Mouse (Mus musculus) liver, embryonic 15.5 days (tissue): ENCODE data around the gene Hist1h1c. TPM values are rescaled to one million over a fixed set of nuclear protein-coding genes. Genes with fewer than 3 reads are reported as not detected.

Experiments used
- ATAC-seq: fragments of 200-750 bp; cut with Nextera tagmentation; 2 replicates; pipeline ENCODE4 v1.8.0; 2017; ENCODE audit warnings: moderate number of reproducible peaks, mild to moderate bottlenecking, moderate library complexity; ENCODE audit not compliant: insufficient read depth
- H3K27ac ChIP-seq: fragments of 300-500 bp; sonication (generic); replicated peaks from 2 replicates; pipeline ENCODE4 v1.5.1; 2015; ENCODE audit warnings: mild to moderate bottlenecking, inconsistent platforms
- H3K27me3 ChIP-seq: fragments of 300-500 bp; sonication (generic); 2 replicates; pipeline ENCODE4 v1.6.1; 2015; ENCODE audit warnings: mild to moderate bottlenecking, inconsistent platforms
- H3K36me3 ChIP-seq: fragments of 300-500 bp; sonication (generic); replicated peaks from 2 replicates; pipeline ENCODE4 v1.6.1; 2015; ENCODE audit warnings: moderate library complexity, mild to moderate bottlenecking, inconsistent platforms
- H3K4me1 ChIP-seq: fragments of 300-500 bp; sonication (generic); replicated peaks from 2 replicates; pipeline ENCODE4 v1.6.1; 2015; ENCODE audit warnings: inconsistent platforms
- H3K4me2 ChIP-seq: fragments of 300-500 bp; sonication (generic); 2 replicates; pipeline ENCODE4 v1.6.1; 2015; ENCODE audit warnings: moderate library complexity, mild to moderate bottlenecking, inconsistent platforms
- H3K4me3 ChIP-seq: fragments of 300-500 bp; sonication (generic); replicated peaks from 2 replicates; pipeline ENCODE4 v1.5.1; 2015; ENCODE audit warnings: mild to moderate bottlenecking, inconsistent platforms
- H3K9ac ChIP-seq: fragments of 300-500 bp; sonication (generic); 2 replicates; pipeline ENCODE4 v1.6.1; 2015; ENCODE audit warnings: moderate library complexity, mild to moderate bottlenecking, inconsistent platforms
- H3K9me3 ChIP-seq: fragments of 300-500 bp; sonication (generic); replicated peaks from 2 replicates; pipeline ENCODE4 v1.6.1; 2016; ENCODE audit warnings: inconsistent platforms
- WGBS: fragments of 180-500 bp; shearing (Covaris S2); methylation state at CpG from one replicate; pipeline ENCODE4 v1.1.7; 2015; ENCODE audit warnings: mixed read lengths; ENCODE audit not compliant: insufficient replicate concordance; 5-methylcytosine and 5-hydroxymethylcytosine counted together
- polyA plus RNA-seq: library from polyadenylated mRNA; unstranded; fragments of >200 nt; fragmentation: Nextera tagmentation; extraction: Ambion mirVana; gene quantifications from 2 replicates; pipeline ENCODE4 v1.2.1, GENCODE M21; 2015

Gene Hist1h1c
- polyA plus RNA-seq, 1 experiment from 2014 or later: 85.5 TPM

DNA sequence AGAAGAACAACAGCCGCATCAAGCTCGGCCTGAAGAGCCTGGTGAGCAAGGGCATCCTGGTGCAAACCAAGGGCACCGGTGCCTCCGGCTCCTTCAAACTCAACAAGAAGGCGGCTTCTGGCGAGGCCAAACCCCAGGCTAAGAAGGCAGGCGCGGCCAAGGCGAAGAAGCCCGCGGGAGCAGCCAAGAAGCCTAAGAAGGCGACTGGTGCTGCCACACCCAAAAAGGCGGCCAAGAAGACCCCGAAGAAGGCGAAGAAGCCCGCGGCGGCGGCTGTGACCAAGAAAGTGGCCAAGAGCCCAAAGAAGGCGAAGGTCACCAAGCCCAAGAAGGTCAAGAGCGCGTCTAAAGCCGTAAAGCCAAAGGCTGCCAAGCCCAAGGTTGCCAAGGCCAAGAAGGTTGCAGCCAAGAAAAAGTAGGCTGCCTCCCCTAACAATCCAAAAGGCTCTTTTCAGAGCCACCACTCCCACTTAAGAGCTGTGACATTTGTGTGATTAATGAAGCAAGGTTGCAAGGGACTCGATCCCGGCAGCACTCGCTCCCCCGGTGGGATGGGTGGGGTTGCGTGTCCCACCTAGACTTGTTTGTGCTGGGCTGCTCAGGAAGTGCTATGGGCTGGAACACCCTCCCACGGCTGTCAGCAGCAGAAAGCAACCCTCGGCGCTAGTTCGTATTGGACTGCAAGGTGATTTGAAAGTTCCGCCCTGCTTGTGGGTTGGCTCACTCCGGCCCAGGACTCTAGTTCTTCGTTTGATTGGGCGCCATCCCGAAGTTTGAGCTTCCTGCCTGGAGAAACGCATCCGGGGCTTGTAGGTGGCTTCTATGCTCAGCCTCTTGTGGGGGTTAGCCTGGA, 687 bp downstream of the Hist1h1c start:
- Histone ChIP-seq H3K27ac (peak overlapping the region; percentile 100), H3K4me2 (peak overlapping the region; percentile 81), H3K9ac (peak overlapping the region; percentile 87), H3K36me3 (no peaks in the 10 kb centered on the region), H3K9me3 (no peaks in the 10 kb centered on the region), H3K27me3 (no peaks in the 10 kb centered on the region), H3K4me3 (peak overlapping the region; percentile 60), H3K4me1 (peaks cover 35% of the 10 kb centered on the region)
- ATAC-seq: peak; percentile 81
- WGBS: under 1% methylated on average over 39 of the region's 39 CpGs

DNA sequence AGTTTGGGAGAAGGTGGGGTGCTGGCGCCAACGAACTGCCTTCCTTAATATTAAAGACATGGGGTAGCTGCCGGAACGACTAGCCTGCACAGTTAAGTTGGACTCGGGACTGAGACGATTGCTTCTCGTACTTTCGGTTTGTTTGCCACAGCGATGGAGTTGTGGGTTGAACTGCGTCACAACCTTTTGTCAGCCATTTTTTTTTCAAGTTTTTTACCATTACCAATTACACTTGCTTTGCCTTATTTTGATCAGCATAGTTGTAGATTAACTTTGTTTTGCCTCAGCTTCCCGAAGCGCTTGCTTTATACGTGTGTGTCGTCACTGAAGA, 1.3 kb downstream of the Hist1h1c start:
- Histone ChIP-seq H3K36me3 (no peaks in the 10 kb centered on the region), H3K9me3 (no peaks in the 10 kb centered on the region), H3K9ac (peak overlapping the region; percentile 87), H3K4me3 (peak overlapping the region; percentile 60), H3K27me3 (no peaks in the 10 kb centered on the region), H3K4me2 (peak overlapping the region; percentile 81), H3K27ac (peak overlapping the region; percentile 100), H3K4me1 (peaks cover 39% of the 10 kb centered on the region)
- no peak for ATAC-seq
- WGBS: under 1% methylated on average over 14 of the region's 14 CpGs

- WGBS: 16% methylated on average over 13 of the region's 13 CpGs
- Histone ChIP-seq H3K4me3 (peak overlapping the region; percentile 60), H3K27ac (peak overlapping the region; percentile 100), H3K4me2 (peak overlapping the region; percentile 81), H3K9ac (peak overlapping the region; percentile 87), H3K27me3 (no peaks in the 10 kb centered on the region), H3K4me1 (peaks cover 39% of the 10 kb centered on the region), H3K36me3 (no peaks in the 10 kb centered on the region), H3K9me3 (no peaks in the 10 kb centered on the region)
- ATAC-seq: no peak
These were observed 1.7 kb downstream of the Hist1h1c start for GRCm38 (mm10) chr13:23740256-23740840.

GRCm38 (mm10) chr13:23740910-23741309, 2.3 kb downstream of the Hist1h1c start:
- 25% methylated on average over 5 of the region's 5 CpGs for WGBS

GRCm38 (mm10) chr13:23742007-23742406, 3.4 kb downstream of the Hist1h1c start:
- Histone ChIP-seq H3K4me3 (peak overlapping the region; percentile 13), H3K4me2 (peak overlapping the region; percentile 52)

More at GRCm38 (mm10) chr13:23740910-23741309, 2.3 kb downstream of the Hist1h1c start:
- H3K36me3 ChIP-seq: no peaks in the 10 kb centered on the region
- no peaks in the 10 kb centered on the region for H3K27me3 ChIP-seq
- H3K9me3 ChIP-seq: no peaks in the 10 kb centered on the region
- peak overlapping the region; percentile 100 for H3K27ac ChIP-seq
- ATAC-seq: no peak
- H3K4me1 ChIP-seq: peaks cover 39% of the 10 kb centered on the region
- peak overlapping the region; percentile 81 for H3K4me2 ChIP-seq
- H3K9ac ChIP-seq: peak overlapping the region; percentile 87
- peak overlapping the region; percentile 60 for H3K4me3 ChIP-seq

DNA sequence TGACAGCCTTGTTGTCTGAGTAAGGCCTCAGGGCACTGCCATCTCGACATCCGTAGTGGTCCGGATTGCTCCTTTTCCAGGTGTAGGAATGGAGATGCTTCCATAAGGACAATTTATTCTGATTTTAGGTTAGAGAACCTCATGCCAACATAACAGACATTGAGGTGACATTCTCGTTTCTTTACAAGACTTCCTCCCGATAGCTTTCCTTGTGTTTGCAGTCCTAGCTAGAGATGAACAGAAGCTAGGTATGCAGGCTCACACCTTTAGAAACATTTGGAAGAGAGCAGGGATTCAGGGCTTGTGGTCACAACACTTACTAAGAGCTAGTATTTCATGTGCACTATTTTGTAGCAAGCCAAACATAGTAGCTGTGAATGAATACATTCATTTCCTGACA, 4.6 kb downstream of the Hist1h1c start:
- H3K4me3 ChIP-seq: peak overlapping the region; percentile 23
- 87% methylated on average over 5 of the region's 5 CpGs for WGBS

More at GRCm38 (mm10) chr13:23742007-23742406, 3.4 kb downstream of the Hist1h1c start:
- H3K27me3 ChIP-seq: no peaks in the 10 kb centered on the region
- H3K4me1 ChIP-seq: peaks cover 39% of the 10 kb centered on the region
- no peak for ATAC-seq
- H3K27ac ChIP-seq: peak overlapping the region; percentile 85
- no peaks in the 10 kb centered on the region for H3K36me3 ChIP-seq
- H3K9me3 ChIP-seq: no peaks in the 10 kb centered on the region
- peak overlapping the region; percentile 19 for H3K9ac ChIP-seq

DNA sequence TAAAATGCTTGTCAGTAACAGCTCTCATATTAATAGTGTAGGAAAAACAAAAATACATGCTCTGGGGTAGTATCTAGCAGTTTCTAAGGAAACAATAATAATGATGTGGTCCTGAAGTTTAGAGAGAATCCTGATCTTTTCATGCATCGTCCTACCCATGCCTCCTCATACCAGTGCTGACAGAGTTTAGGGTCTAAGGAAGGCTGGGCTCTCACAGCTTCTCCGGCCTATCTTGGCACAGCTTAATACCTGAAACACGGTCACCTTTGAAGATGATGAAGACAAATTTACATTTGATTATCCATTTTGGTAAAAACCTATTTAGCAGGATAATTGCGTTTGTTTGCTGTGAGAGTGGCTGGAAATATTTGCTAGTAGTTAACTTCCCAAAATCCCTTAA, 5.4 kb downstream of the Hist1h1c start:
- no peaks in the 10 kb centered on the region for H3K27me3 ChIP-seq
- 52% methylated on average over 4 of the region's 4 CpGs for WGBS
- H3K36me3 ChIP-seq: no peaks in the 10 kb centered on the region
- H3K4me2 ChIP-seq: peak overlapping the region; percentile 66
- peak overlapping the region; percentile 62 for H3K9ac ChIP-seq
- H3K9me3 ChIP-seq: no peaks in the 10 kb centered on the region
- ATAC-seq: no peak
- peak overlapping the region; percentile 62 for H3K4me3 ChIP-seq
- peaks cover 44% of the 10 kb centered on the region for H3K4me1 ChIP-seq
- peak overlapping the region; percentile 99 for H3K27ac ChIP-seq

More for the DNA sequence above, 4.6 kb downstream of the Hist1h1c start:
- H3K27ac ChIP-seq: peak overlapping the region; percentile 83
- no peaks in the 10 kb centered on the region for H3K36me3 ChIP-seq
- peak overlapping the region; percentile 38 for H3K9ac ChIP-seq
- no peak for ATAC-seq
- H3K4me1 ChIP-seq: peaks cover 39% of the 10 kb centered on the region
- no peaks in the 10 kb centered on the region for H3K9me3 ChIP-seq
- H3K4me2 ChIP-seq: peak overlapping the region; percentile 48
- no peaks in the 10 kb centered on the region for H3K27me3 ChIP-seq

DNA sequence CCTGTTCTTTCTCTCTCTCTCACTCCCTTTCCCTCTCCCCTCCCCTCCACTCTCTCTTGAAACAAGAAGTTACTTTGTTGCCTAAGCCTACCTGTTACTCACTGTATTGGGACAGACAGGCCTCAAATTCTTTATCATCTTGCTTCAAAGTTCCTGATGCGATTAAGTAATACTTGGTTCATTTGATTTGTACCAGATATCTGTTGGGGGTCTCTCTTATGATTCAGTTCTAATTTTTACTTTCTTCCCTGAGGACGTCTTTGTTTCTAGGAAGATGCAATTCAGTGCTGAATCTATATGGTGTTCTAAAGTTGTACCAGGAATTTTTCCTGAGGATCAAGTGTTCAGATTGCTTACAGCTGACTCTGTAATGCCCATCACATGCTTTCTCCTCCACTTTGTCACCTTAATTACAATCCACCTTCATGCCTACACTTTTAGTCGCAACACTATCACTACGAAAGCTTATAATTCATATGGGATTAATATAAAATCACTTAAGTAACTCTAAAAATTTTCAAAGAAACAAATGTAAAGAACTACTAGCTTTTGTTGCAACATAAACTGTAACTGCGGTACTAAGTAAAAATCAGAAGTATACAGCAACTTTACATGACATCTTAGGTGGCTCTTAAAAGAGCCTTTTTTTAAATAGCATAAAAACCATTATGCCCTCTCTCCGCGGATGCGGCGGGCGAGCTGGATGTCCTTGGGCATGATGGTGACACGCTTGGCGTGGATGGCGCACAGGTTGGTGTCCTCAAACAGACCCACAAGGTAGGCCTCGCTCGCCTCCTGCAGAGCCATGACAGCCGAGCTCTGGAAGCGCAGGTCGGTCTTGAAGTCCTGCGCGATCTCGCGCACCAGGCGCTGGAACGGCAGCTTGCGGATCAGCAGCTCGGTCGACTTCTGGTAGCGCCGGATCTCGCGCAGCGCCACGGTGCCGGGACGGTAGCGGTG, 6.1 kb downstream of the Hist1h1c start:
- Histone ChIP-seq H3K9ac (peak overlapping the region; percentile 62), H3K36me3 (no peaks in the 10 kb centered on the region), H3K4me2 (peak overlapping the region; percentile 66), H3K9me3 (no peaks in the 10 kb centered on the region), H3K4me3 (peak overlapping the region; percentile 62), H3K27me3 (no peaks in the 10 kb centered on the region), H3K27ac (peak overlapping the region; percentile 99), H3K4me1 (peaks cover 45% of the 10 kb centered on the region)
- no peak for ATAC-seq
- under 1% methylated on average over 19 of the region's 36 CpGs for WGBS

- peak within 1 kb of the TSS; percentile 62 for H3K4me3 ChIP-seq
- H3K9me3 ChIP-seq: no peaks in the 10 kb centered on the region
- H3K4me2 ChIP-seq: peak within 1 kb of the TSS; percentile 66
- peak; percentile 53 for ATAC-seq
- peaks cover 48% of the 10 kb centered on the region for H3K4me1 ChIP-seq
- peak within 1 kb of the TSS; percentile 99 for H3K27ac ChIP-seq
- H3K27me3 ChIP-seq: no peaks in the 10 kb centered on the region
- no peaks in the 10 kb centered on the region for H3K36me3 ChIP-seq
- WGBS: under 1% methylated on average over 28 of the region's 28 CpGs
- peak within 1 kb of the TSS; percentile 81 for H3K9ac ChIP-seq
These were observed 7.0 kb downstream of the Hist1h1c start, which contains the start of gene Hist1h3c for GRCm38 (mm10) chr13:23745381-23746161. Gene Hist1h3c, minus strand, starts transcription at chr13:23745602.
